Mouse (Mus musculus) retina, adult 2 months (tissue): ENCODE data around the gene Gm20481.
A peak's percentile ranks its signal among the peaks of the same experiment; 100 is the strongest.
"Not testable (repeated sequence)": the region's sequence is repeated elsewhere in the genome, so short reads cannot be mapped to it uniquely, and the experiment has no call there.

Experiments used
- DNase-seq: peaks from one replicate; pipeline ENCODE4 v3.0.0-alpha.2; 2012; ENCODE audit warnings: low read depth, low spot score

Gene Gm20481

GRCm38 (mm10) chr17:34969822-34970221, at the start of gene Gm20481:
Gene Gm20481, plus strand, starts transcription at chr17:34969912.
- not testable (repeated sequence) for DNase-seq

- DNase-seq = no peak
Observed at GRCm38 (mm10) chr17:34922939-34923338, 46.8 kb upstream of the Gm20481 start.

- no peak for DNase-seq
Observed at GRCm38 (mm10) chr17:34924258-34924657, 45.5 kb upstream of the Gm20481 start.

- no peak for DNase-seq
Observed at GRCm38 (mm10) chr17:34927306-34928019, 42.2 kb upstream of the Gm20481 start.

- no peak for DNase-seq
Observed at GRCm38 (mm10) chr17:34928841-34929240, 40.9 kb upstream of the Gm20481 start.

- DNase-seq = peak; percentile 94
Observed at GRCm38 (mm10) chr17:34931061-34931734, 38.5 kb upstream of the Gm20481 start, which contains the start of gene Neu1. Gene Neu1, plus strand, starts transcription at chr17:34931253.

GRCm38 (mm10) chr17:34931735-34932098, 38.0 kb upstream of the Gm20481 start:
- no peak for DNase-seq

- DNase-seq = no peak
Observed at GRCm38 (mm10) chr17:34932287-34932686, 37.4 kb upstream of the Gm20481 start.

- no peak for DNase-seq
Observed at GRCm38 (mm10) chr17:34934031-34934430, 35.7 kb upstream of the Gm20481 start.

- no peak for DNase-seq
Observed at GRCm38 (mm10) chr17:34934830-34935229, 34.9 kb upstream of the Gm20481 start.

- DNase-seq = no peak
Observed at GRCm38 (mm10) chr17:34937960-34938505, 31.7 kb upstream of the Gm20481 start.

- DNase-seq = no peak
Observed at GRCm38 (mm10) chr17:34941344-34942041, 28.2 kb upstream of the Gm20481 start.

GRCm38 (mm10) chr17:34943128-34943815, 26.4 kb upstream of the Gm20481 start:
- DNase-seq = no peak

GRCm38 (mm10) chr17:34944362-34944761, 25.4 kb upstream of the Gm20481 start:
- no peak for DNase-seq

GRCm38 (mm10) chr17:34946486-34947140, 23.1 kb upstream of the Gm20481 start:
- DNase-seq = no peak

- no peak for DNase-seq
Observed at GRCm38 (mm10) chr17:34947606-34948005, 22.1 kb upstream of the Gm20481 start.

GRCm38 (mm10) chr17:34948721-34949552, 20.8 kb upstream of the Gm20481 start:
- not testable (repeated sequence) for DNase-seq

- DNase-seq = no peak
Observed at GRCm38 (mm10) chr17:34949553-34949969, 20.2 kb upstream of the Gm20481 start.

GRCm38 (mm10) chr17:34950514-34951455, 18.9 kb upstream of the Gm20481 start:
- DNase-seq = no peak
